Mouse (Mus musculus) layer of hippocampus, postnatal 10 days (tissue): ENCODE data around the gene Gm42669. TPM values are rescaled to one million over a fixed set of nuclear protein-coding genes. Genes with fewer than 3 reads are reported as not detected.
A peak's percentile ranks its signal among the peaks of the same experiment; 100 is the strongest.

Experiments
- DNase-seq, 2 experiments: peaks; one replicate each; pipeline ENCODE4 v3.0.0; 2021; ENCODE audit warnings: low spot score in 2 of 2
- long read RNA-seq: library from polyadenylated mRNA; stranded (forward); transcript quantifications from one replicate; pipeline ENCODE4 v2.0.0, GENCODE M21; 2023
- total RNA-seq, 2 experiments: library from RNA; stranded (reverse); gene quantifications; 2 replicates each; pipeline ENCODE4 v1.2.3; 2021

Gm42669 gene
- under 1 TPM; 0.27 to 0.60 TPM for total RNA-seq
- long read RNA-seq, partial matches to known transcripts: 0 of 2 reads
- long read RNA-seq, other reads (novel, unspliced or antisense): 2 of 2 reads

GRCm38 (mm10) chr5:107507321-107507720 lies at the start of gene Gm42669:
Gene Gm42669 (plus strand): TSS chr5:107507621.
- DNase-seq: no peak

- DNase-seq: no peak
Observed at GRCm38 (mm10) chr5:107462147-107463076, 45.0 kb upstream of the Gm42669 start.

- DNase-seq: no peak
Observed at GRCm38 (mm10) chr5:107466501-107466900, 40.9 kb upstream of the Gm42669 start.

- no peak for DNase-seq
Observed at GRCm38 (mm10) chr5:107467098-107467497, 40.3 kb upstream of the Gm42669 start.

GRCm38 (mm10) chr5:107470600-107471329 lies 36.7 kb upstream of the Gm42669 start:
- DNase-seq: no peak

- DNase-seq: no peak
Observed at GRCm38 (mm10) chr5:107480194-107480593, 27.2 kb upstream of the Gm42669 start.

GRCm38 (mm10) chr5:107488996-107489395 lies 18.4 kb upstream of the Gm42669 start:
- DNase-seq: no peak

GRCm38 (mm10) chr5:107491036-107491435 lies 16.4 kb upstream of the Gm42669 start:
- no peak for DNase-seq

- DNase-seq: no peak
Observed at GRCm38 (mm10) chr5:107492471-107492870, 14.9 kb upstream of the Gm42669 start.

GRCm38 (mm10) chr5:107494759-107495158 lies 12.7 kb upstream of the Gm42669 start:
- no peak for DNase-seq

GRCm38 (mm10) chr5:107496047-107496446 lies 11.4 kb upstream of the Gm42669 start:
- DNase-seq: peak in 1 of 2 experiments; percentile 22

- peak; percentile 52 to 61 for DNase-seq
Observed at GRCm38 (mm10) chr5:107497519-107498501, 9.6 kb upstream of the Gm42669 start.

- DNase-seq: no peak
Observed at GRCm38 (mm10) chr5:107498806-107499310, 8.6 kb upstream of the Gm42669 start.

- no peak for DNase-seq
Observed at GRCm38 (mm10) chr5:107499891-107500535, 7.4 kb upstream of the Gm42669 start.

GRCm38 (mm10) chr5:107500741-107501140 lies 6.7 kb upstream of the Gm42669 start:
- no peak for DNase-seq

GRCm38 (mm10) chr5:107510503-107510902 lies 3.1 kb downstream of the Gm42669 start:
- DNase-seq: no peak

- no peak for DNase-seq
Observed at GRCm38 (mm10) chr5:107511326-107511725, 3.9 kb downstream of the Gm42669 start.

- peak; percentile 44 to 55 for DNase-seq
Observed at GRCm38 (mm10) chr5:107513583-107513982, 6.2 kb downstream of the Gm42669 start.

GRCm38 (mm10) chr5:107515453-107515852 lies 8.0 kb downstream of the Gm42669 start:
- no peak for DNase-seq

- no peak for DNase-seq
Observed at GRCm38 (mm10) chr5:107516087-107516486, 8.7 kb downstream of the Gm42669 start.
